Mouse (Mus musculus): ENCODE data around the gene Ap3s2. TPM values are rescaled to one million over a fixed set of nuclear protein-coding genes. Genes with fewer than 3 reads are reported as not detected.

The Ap3s2 gene
- polyA plus RNA-seq (2014; fragmentation: Nextera tagmentation; extraction: Ambion mirVana) = 43.6 and 51.1 TPM in 2 replicates

GRCm38 (mm10) chr7:79920344-79920983, at the start of gene Ap3s2:
Ap3s2 (minus strand) TSS chr7:79920649.
- H3K4me3 ChIP-seq (replicated peaks; ENCODE audit: low read depth, low read length) = peak within 1 kb of the TSS; percentile 65
- H3K27me3 ChIP-seq (ENCODE audit: control insufficient read depth, insufficient read depth, low read length) = no peaks in the 10 kb centered on the region
- no peaks in the 10 kb centered on the region for H3K9me3 ChIP-seq (ENCODE audit: control insufficient read depth, low read length)
- H3K4me1 ChIP-seq (ENCODE audit: control insufficient read depth, insufficient read depth, low read length) = peaks cover 12% of the 10 kb centered on the region; the same call in 1 of the 2 replicates
- peak; percentile 94 for ATAC-seq (ENCODE audit: low FRiP score, low TSS enrichment)
- peak; percentile 94 for DNase-seq
- H3K4me2 ChIP-seq (ENCODE audit: low read length) = peak within 1 kb of the TSS; percentile 75
- H3K36me3 ChIP-seq (ENCODE audit: control insufficient read depth, insufficient read depth, low read length) = 0 out of 2 replicates have a peak, but pooled peaks cover 6% of the 10 kb centered on the region
- peak within 1 kb of the TSS; percentile 80 for H3K9ac ChIP-seq (replicated peaks; ENCODE audit: low read length)
- WGBS = under 1% methylated on average over 34 of the region's 34 CpGs
- H3K27ac ChIP-seq (replicated peaks; ENCODE audit: low read depth, low read length) = peak within 1 kb of the TSS; percentile 88

- Histone ChIP-seq H3K4me1 (ENCODE audit: control insufficient read depth, insufficient read depth, low read length) (no peaks in the 10 kb centered on the region), H3K36me3 (ENCODE audit: control insufficient read depth, insufficient read depth, low read length) (no peaks in the 10 kb centered on the region), H3K4me2 (ENCODE audit: low read length) (no peak overlapping the region), H3K9ac (replicated peaks; ENCODE audit: low read length) (no peak overlapping the region), H3K27ac (replicated peaks; ENCODE audit: low read depth, low read length) (no peak overlapping the region), H3K4me3 (replicated peaks; ENCODE audit: low read depth, low read length) (no peak overlapping the region), H3K27me3 (ENCODE audit: control insufficient read depth, insufficient read depth, low read length) (no peaks in the 10 kb centered on the region), H3K9me3 (ENCODE audit: control insufficient read depth, low read length) (no peaks in the 10 kb centered on the region)
- ATAC-seq (ENCODE audit: low FRiP score, low TSS enrichment) (no peak), DNase-seq (no peak)
- WGBS = 87% methylated on average over 6 of the region's 6 CpGs
These were observed 47.9 kb upstream of the Ap3s2 start for GRCm38 (mm10) chr7:79968326-79968725.

GRCm38 (mm10) chr7:79961600-79961999, 41.2 kb upstream of the Ap3s2 start:
- WGBS = 55% methylated on average over 1 of the region's 1 CpGs
- Histone ChIP-seq H3K9ac (replicated peaks; ENCODE audit: low read length) (no peak overlapping the region), H3K4me2 (ENCODE audit: low read length) (no peak overlapping the region), H3K9me3 (ENCODE audit: control insufficient read depth, low read length) (no peaks in the 10 kb centered on the region), H3K4me3 (replicated peaks; ENCODE audit: low read depth, low read length) (no peak overlapping the region), H3K27me3 (ENCODE audit: control insufficient read depth, insufficient read depth, low read length) (no peaks in the 10 kb centered on the region), H3K4me1 (ENCODE audit: control insufficient read depth, insufficient read depth, low read length) (no peaks in the 10 kb centered on the region), H3K27ac (replicated peaks; ENCODE audit: low read depth, low read length) (no peak overlapping the region), H3K36me3 (ENCODE audit: control insufficient read depth, insufficient read depth, low read length) (no peaks in the 10 kb centered on the region)
- ATAC-seq (ENCODE audit: low FRiP score, low TSS enrichment) = no peak
- DNase-seq = no peak

- no peaks in the 10 kb centered on the region for H3K27me3 ChIP-seq (ENCODE audit: control insufficient read depth, insufficient read depth, low read length)
- 82% methylated on average over 1 of the region's 1 CpGs for WGBS
- no peak overlapping the region for H3K27ac ChIP-seq (replicated peaks; ENCODE audit: low read depth, low read length)
- DNase-seq (no peak), ATAC-seq (ENCODE audit: low FRiP score, low TSS enrichment) (no peak)
- no peaks in the 10 kb centered on the region for H3K4me1 ChIP-seq (ENCODE audit: control insufficient read depth, insufficient read depth, low read length)
- H3K4me3 ChIP-seq (replicated peaks; ENCODE audit: low read depth, low read length) = no peak overlapping the region
- no peak overlapping the region for H3K4me2 ChIP-seq (ENCODE audit: low read length)
- no peak overlapping the region for H3K9ac ChIP-seq (replicated peaks; ENCODE audit: low read length)
- no peaks in the 10 kb centered on the region for H3K36me3 ChIP-seq (ENCODE audit: control insufficient read depth, insufficient read depth, low read length)
- no peaks in the 10 kb centered on the region for H3K9me3 ChIP-seq (ENCODE audit: control insufficient read depth, low read length)
These were observed 35.7 kb upstream of the Ap3s2 start for GRCm38 (mm10) chr7:79956131-79956530.

- DNase-seq = no peak
- WGBS = 78% methylated on average over 1 of the region's 1 CpGs
These were observed 34.4 kb upstream of the Ap3s2 start for GRCm38 (mm10) chr7:79954890-79955289.

GRCm38 (mm10) chr7:79951038-79951437, 30.6 kb upstream of the Ap3s2 start:
- H3K27me3 ChIP-seq (ENCODE audit: control insufficient read depth, insufficient read depth, low read length) = no peaks in the 10 kb centered on the region
- H3K9ac ChIP-seq (replicated peaks; ENCODE audit: low read length) = no peak overlapping the region
- no peaks in the 10 kb centered on the region for H3K9me3 ChIP-seq (ENCODE audit: control insufficient read depth, low read length)
- no peak overlapping the region for H3K4me2 ChIP-seq (ENCODE audit: low read length)
- H3K27ac ChIP-seq (replicated peaks; ENCODE audit: low read depth, low read length) = no peak overlapping the region
- no peak overlapping the region for H3K4me3 ChIP-seq (replicated peaks; ENCODE audit: low read depth, low read length)
- DNase-seq (no peak), ATAC-seq (ENCODE audit: low FRiP score, low TSS enrichment) (no peak)
- no peaks in the 10 kb centered on the region for H3K4me1 ChIP-seq (ENCODE audit: control insufficient read depth, insufficient read depth, low read length)
- WGBS = 77% methylated on average over 3 of the region's 3 CpGs
- H3K36me3 ChIP-seq (ENCODE audit: control insufficient read depth, insufficient read depth, low read length) = no peaks in the 10 kb centered on the region

More at GRCm38 (mm10) chr7:79954890-79955289, 34.4 kb upstream of the Ap3s2 start:
- Histone ChIP-seq H3K4me2 (ENCODE audit: low read length) (no peak overlapping the region), H3K27ac (replicated peaks; ENCODE audit: low read depth, low read length) (no peak overlapping the region), H3K27me3 (ENCODE audit: control insufficient read depth, insufficient read depth, low read length) (no peaks in the 10 kb centered on the region), H3K9me3 (ENCODE audit: control insufficient read depth, low read length) (no peaks in the 10 kb centered on the region), H3K4me1 (ENCODE audit: control insufficient read depth, insufficient read depth, low read length) (no peaks in the 10 kb centered on the region), H3K9ac (replicated peaks; ENCODE audit: low read length) (no peak overlapping the region), H3K4me3 (replicated peaks; ENCODE audit: low read depth, low read length) (no peak overlapping the region), H3K36me3 (ENCODE audit: control insufficient read depth, insufficient read depth, low read length) (no peaks in the 10 kb centered on the region)
- ATAC-seq (ENCODE audit: low FRiP score, low TSS enrichment) = no peak

- no peak overlapping the region for H3K9ac ChIP-seq (replicated peaks; ENCODE audit: low read length)
- H3K27ac ChIP-seq (replicated peaks; ENCODE audit: low read depth, low read length) = no peak overlapping the region
- DNase-seq = no peak
- ATAC-seq (ENCODE audit: low FRiP score, low TSS enrichment) = no peak
- H3K4me2 ChIP-seq (ENCODE audit: low read length) = no peak overlapping the region
- H3K9me3 ChIP-seq (ENCODE audit: control insufficient read depth, low read length) = no peaks in the 10 kb centered on the region
- H3K36me3 ChIP-seq (ENCODE audit: control insufficient read depth, insufficient read depth, low read length) = no peaks in the 10 kb centered on the region
- no peaks in the 10 kb centered on the region for H3K27me3 ChIP-seq (ENCODE audit: control insufficient read depth, insufficient read depth, low read length)
- 89% methylated on average over 6 of the region's 6 CpGs for WGBS
- no peak overlapping the region for H3K4me3 ChIP-seq (replicated peaks; ENCODE audit: low read depth, low read length)
- H3K4me1 ChIP-seq (ENCODE audit: control insufficient read depth, insufficient read depth, low read length) = no peaks in the 10 kb centered on the region
These were observed 29.8 kb upstream of the Ap3s2 start for GRCm38 (mm10) chr7:79950236-79950635.

- peak overlapping the region; percentile 47 for H3K4me3 ChIP-seq (replicated peaks; ENCODE audit: low read depth, low read length)
- ATAC-seq (ENCODE audit: low FRiP score, low TSS enrichment) = no peak
These were observed 15.2 kb upstream of the Ap3s2 start for GRCm38 (mm10) chr7:79935511-79936205.

More at GRCm38 (mm10) chr7:79935511-79936205, 15.2 kb upstream of the Ap3s2 start:
- H3K4me1 ChIP-seq (ENCODE audit: control insufficient read depth, insufficient read depth, low read length) = peaks cover 11% of the 10 kb centered on the region
- peak overlapping the region; percentile 75 for H3K4me2 ChIP-seq (ENCODE audit: low read length)
- H3K27me3 ChIP-seq (ENCODE audit: control insufficient read depth, insufficient read depth, low read length) = no peaks in the 10 kb centered on the region
- H3K9ac ChIP-seq (replicated peaks; ENCODE audit: low read length) = peak overlapping the region; percentile 64
- peak overlapping the region; percentile 52; the same call in 1 of the 2 replicates for H3K27ac ChIP-seq (replicated peaks; ENCODE audit: low read depth, low read length)
- 12% methylated on average over 19 of the region's 19 CpGs for WGBS
- no peaks in the 10 kb centered on the region for H3K9me3 ChIP-seq (ENCODE audit: control insufficient read depth, low read length)
- H3K36me3 ChIP-seq (ENCODE audit: control insufficient read depth, insufficient read depth, low read length) = no peaks in the 10 kb centered on the region
- peak; percentile 25 for DNase-seq

Measured in midbrain, embryonic 14.5 days (tissue).